7 mouse cellular contexts compared by ENCODE assay signal in genomic region chr14:121437026-121437425, GRCm38 (mm10). TPM values are rescaled to one million over a fixed set of nuclear protein-coding genes. Genes with fewer than 3 reads are reported as not detected.
DNase-seq lines count a peak whose midpoint lies in the region; ATAC-seq lines count a peak whose summit lies in the region.

No protein-coding gene starts in this region.

- H3K9me3 ChIP-seq in intestine, embryonic 15.5 days: no peaks in the 10 kb centered on the region
- no peaks in the 10 kb centered on the region for H3K9me3 ChIP-seq in midbrain, embryonic 13.5 days
- no peaks in the 10 kb centered on the region for H3K9me3 ChIP-seq in embryonic facial prominence, embryonic 10.5 days

- no peak overlapping the region for H3K9ac ChIP-seq in intestine, embryonic 15.5 days
- H3K9ac ChIP-seq in midbrain, embryonic 13.5 days (replicated peaks): no peak overlapping the region

- peak; percentile 85 to 93 for DNase-seq in adrenal gland, adult 18-20 months (ENCODE audit: low spot score in 2 of 2)
- DNase-seq in gastrocnemius, adult 18-20 months (ENCODE audit: low spot score): peak; percentile 68
- DNase-seq in lung, postnatal 36 days: peak; percentile 70
- no peak for DNase-seq in retina, embryonic 14.5 days (ENCODE audit: low spot score)
- DNase-seq in embryonic facial prominence, embryonic 10.5 days (ENCODE audit: low spot score): no peak

- WGBS in intestine, embryonic 15.5 days: 59% methylated on average over 6 of the region's 6 CpGs
- WGBS in midbrain, embryonic 13.5 days: 85% methylated on average over 6 of the region's 6 CpGs
- WGBS in embryonic facial prominence, embryonic 10.5 days: 80% methylated on average over 6 of the region's 6 CpGs

- no peak overlapping the region for H3K4me3 ChIP-seq in intestine, embryonic 15.5 days (replicated peaks)
- no peak overlapping the region for H3K4me3 ChIP-seq in midbrain, embryonic 13.5 days (replicated peaks)
- H3K4me3 ChIP-seq in embryonic facial prominence, embryonic 10.5 days: no peak overlapping the region

- H3K4me2 ChIP-seq in intestine, embryonic 15.5 days (replicated peaks): no peak overlapping the region
- H3K4me2 ChIP-seq in midbrain, embryonic 13.5 days (replicated peaks): no peak overlapping the region

- H3K27ac ChIP-seq in intestine, embryonic 15.5 days: no peak overlapping the region
- no peak overlapping the region for H3K27ac ChIP-seq in midbrain, embryonic 13.5 days
- no peak overlapping the region for H3K27ac ChIP-seq in embryonic facial prominence, embryonic 10.5 days (replicated peaks)

- no peaks in the 10 kb centered on the region for H3K27me3 ChIP-seq in intestine, embryonic 15.5 days (replicated peaks)
- no peaks in the 10 kb centered on the region for H3K27me3 ChIP-seq in midbrain, embryonic 13.5 days
- H3K27me3 ChIP-seq in embryonic facial prominence, embryonic 10.5 days (replicated peaks; ENCODE audit: low read depth, poor library complexity, severe bottlenecking): peaks cover 3% of the 10 kb centered on the region; the same call in 1 of the 2 replicates

- H3K36me3 ChIP-seq in intestine, embryonic 15.5 days: no peaks in the 10 kb centered on the region
- no peaks in the 10 kb centered on the region for H3K36me3 ChIP-seq in midbrain, embryonic 13.5 days
- no peaks in the 10 kb centered on the region for H3K36me3 ChIP-seq in embryonic facial prominence, embryonic 10.5 days (replicated peaks)

- no peaks in the 10 kb centered on the region for H3K4me1 ChIP-seq in intestine, embryonic 15.5 days (replicated peaks)
- H3K4me1 ChIP-seq in midbrain, embryonic 13.5 days (replicated peaks): no peaks in the 10 kb centered on the region
- no peaks in the 10 kb centered on the region for H3K4me1 ChIP-seq in embryonic facial prominence, embryonic 10.5 days

- ATAC-seq in intestine, embryonic 15.5 days: 0 out of 2 replicates have a peak, but pooled peaks have one; percentile 15
- ATAC-seq in midbrain, embryonic 13.5 days: no peak

RNA-seq across cellular contexts. Expression of gene Stk24, which starts 57.2 kb away (rescaled TPM):
- 100 to 1,000 TPM in 1 of 2 experiments, 10 to 100 TPM in 1; 82.2 to 121 TPM for total RNA-seq in adrenal gland, adult 18-20 months (2021)
- total RNA-seq in gastrocnemius, adult 18-20 months (2021): 10 to 100 TPM; 27.9 to 31.2 TPM
- polyA plus RNA-seq in intestine, embryonic 15.5 days (2015; fragmentation: Nextera tagmentation; extraction: Ambion mirVana): 41.3 and 43.7 TPM in 2 replicates
- 20.9 and 21.2 TPM in 2 replicates for polyA plus RNA-seq in midbrain, embryonic 13.5 days (2015; fragmentation: Nextera tagmentation; extraction: Ambion mirVana)
- polyA plus RNA-seq in embryonic facial prominence, embryonic 10.5 days (2016; fragmentation: Nextera tagmentation; extraction: Ambion mirVana): 39.9 and 43.0 TPM in 2 replicates

Comparison
In these comparisons a context has a peak if more than half of its experiments do, and no peak if none do; other contexts are left out.
1. DNase-seq: peak in adrenal gland, adult 18-20 months (2 of 2), gastrocnemius, adult 18-20 months (single experiment) and lung, postnatal 36 days (single experiment); none in retina, embryonic 14.5 days (single experiment) and embryonic facial prominence, embryonic 10.5 days (single experiment).